Mouse (Mus musculus) forebrain, embryonic 16.5 days (tissue): ENCODE data around the gene Oit1. TPM values are rescaled to one million over a fixed set of nuclear protein-coding genes. Genes with fewer than 3 reads are reported as not detected.
A peak's percentile ranks its signal among the peaks of the same experiment; 100 is the strongest.

Experiments
- ATAC-seq: fragments of 200-750 bp; cut with Nextera tagmentation; 2 replicates; pipeline ENCODE4 v1.8.0; 2017; ENCODE audit warnings: mild to moderate bottlenecking, moderate library complexity
- H3K27ac ChIP-seq: fragments of 300-500 bp; sonication (generic); 2 replicates; pipeline ENCODE4 v1.5.1; 2014; ENCODE audit warnings: low read length, control low read depth
- H3K27me3 ChIP-seq: fragments of 300-500 bp; sonication (generic); replicated peaks from 2 replicates; pipeline ENCODE4 v1.6.1; 2014; ENCODE audit warnings: low read length; ENCODE audit not compliant: control insufficient read depth, insufficient read depth
- H3K36me3 ChIP-seq: fragments of 300-500 bp; sonication (generic); 2 replicates; pipeline ENCODE4 v1.6.1; 2014; ENCODE audit not compliant: control insufficient read depth, insufficient read depth
- H3K4me1 ChIP-seq: fragments of 300-500 bp; sonication (generic); replicated peaks from 2 replicates; pipeline ENCODE4 v1.6.1; 2014; ENCODE audit warnings: low read length; ENCODE audit not compliant: control insufficient read depth, insufficient read depth
- H3K4me2 ChIP-seq: fragments of 300-500 bp; sonication (generic); 2 replicates; pipeline ENCODE4 v1.6.1; 2014; ENCODE audit warnings: mild to moderate bottlenecking, low read length, control low read depth
- H3K4me3 ChIP-seq: fragments of 300-500 bp; sonication (generic); replicated peaks from 2 replicates; pipeline ENCODE4 v1.5.1; 2014; ENCODE audit warnings: mild to moderate bottlenecking, low read length, control low read depth
- H3K9ac ChIP-seq: fragments of 300-500 bp; sonication (generic); replicated peaks from 2 replicates; pipeline ENCODE4 v1.6.1; 2014; ENCODE audit warnings: low read depth, low read length, control low read depth
- H3K9me3 ChIP-seq: fragments of 300-500 bp; sonication (generic); 2 replicates; pipeline ENCODE4 v1.6.1; 2016; ENCODE audit warnings: low read length; ENCODE audit not compliant: control insufficient read depth
- WGBS: fragments of 180-500 bp; shearing (Covaris S2); extraction: QIAGEN DNeasy Blood & Tissue Kit; methylation state at CpG from one replicate; pipeline ENCODE4 v1.1.7; 2014; 5-methylcytosine and 5-hydroxymethylcytosine counted together
- polyA plus RNA-seq: library from polyadenylated mRNA; unstranded; fragments of >200 nt; fragmentation: Nextera tagmentation; extraction: Ambion mirVana; gene quantifications from 2 replicates; pipeline ENCODE4 v1.2.1, GENCODE M21; 2015

The Oit1 gene
- polyA plus RNA-seq, 1 experiment from 2014 or later = not detected

GRCm38 (mm10) chr14:8369394-8369793 lies 9.2 kb downstream of the Oit1 start:
- no peak for ATAC-seq
- H3K4me3 ChIP-seq = no peak overlapping the region
- 92% methylated on average over 4 of the region's 4 CpGs for WGBS
- peaks cover 12% of the 10 kb centered on the region for H3K4me1 ChIP-seq
- H3K9ac ChIP-seq = no peak overlapping the region
- no peaks in the 10 kb centered on the region for H3K9me3 ChIP-seq
- no peak overlapping the region for H3K4me2 ChIP-seq
- H3K27ac ChIP-seq = no peak overlapping the region
- H3K36me3 ChIP-seq = no peaks in the 10 kb centered on the region
- H3K27me3 ChIP-seq = no peaks in the 10 kb centered on the region

- no peak overlapping the region for H3K27ac ChIP-seq
- peaks cover 12% of the 10 kb centered on the region for H3K4me1 ChIP-seq
- H3K27me3 ChIP-seq = no peaks in the 10 kb centered on the region
- 88% methylated on average over 1 of the region's 1 CpGs for WGBS
- ATAC-seq = no peak
- H3K9ac ChIP-seq = no peak overlapping the region
- no peaks in the 10 kb centered on the region for H3K36me3 ChIP-seq
- no peaks in the 10 kb centered on the region for H3K9me3 ChIP-seq
- no peak overlapping the region for H3K4me2 ChIP-seq
- H3K4me3 ChIP-seq = no peak overlapping the region
Observed at GRCm38 (mm10) chr14:8368900-8369299, 9.7 kb downstream of the Oit1 start.

GRCm38 (mm10) chr14:8367727-8368520 lies 10.6 kb downstream of the Oit1 start:
- peak; percentile 56; the same call in 1 of the 2 replicates for ATAC-seq
- WGBS = 42% methylated on average over 4 of the region's 4 CpGs
- no peak overlapping the region for H3K27ac ChIP-seq

GRCm38 (mm10) chr14:8367121-8367520 lies 11.4 kb downstream of the Oit1 start:
- WGBS = 0% methylated on average over 1 of the region's 1 CpGs
- H3K27ac ChIP-seq = no peak overlapping the region
- H3K27me3 ChIP-seq = no peaks in the 10 kb centered on the region
- no peak overlapping the region for H3K9ac ChIP-seq
- H3K9me3 ChIP-seq = no peaks in the 10 kb centered on the region
- peak; percentile 31; the same call in 1 of the 2 replicates for ATAC-seq
- no peaks in the 10 kb centered on the region for H3K36me3 ChIP-seq
- peaks cover 12% of the 10 kb centered on the region for H3K4me1 ChIP-seq
- no peak overlapping the region for H3K4me3 ChIP-seq
- no peak overlapping the region for H3K4me2 ChIP-seq

More at GRCm38 (mm10) chr14:8367727-8368520, 10.6 kb downstream of the Oit1 start:
- no peaks in the 10 kb centered on the region for H3K27me3 ChIP-seq
- no peaks in the 10 kb centered on the region for H3K9me3 ChIP-seq
- no peaks in the 10 kb centered on the region for H3K36me3 ChIP-seq
- H3K4me3 ChIP-seq = no peak overlapping the region
- H3K9ac ChIP-seq = no peak overlapping the region
- peaks cover 12% of the 10 kb centered on the region for H3K4me1 ChIP-seq
- H3K4me2 ChIP-seq = no peak overlapping the region

GRCm38 (mm10) chr14:8365833-8366232 lies 12.7 kb downstream of the Oit1 start:
- no peak overlapping the region for H3K27ac ChIP-seq
- peaks cover 12% of the 10 kb centered on the region for H3K4me1 ChIP-seq
- H3K4me2 ChIP-seq = no peak overlapping the region
- H3K9ac ChIP-seq = no peak overlapping the region
- no peaks in the 10 kb centered on the region for H3K9me3 ChIP-seq
- whole genome bisulfite sequencing = 68% methylated on average over 6 of the region's 6 CpGs
- no peak overlapping the region for H3K4me3 ChIP-seq
- no peaks in the 10 kb centered on the region for H3K36me3 ChIP-seq
- no peak for ATAC-seq
- H3K27me3 ChIP-seq = no peaks in the 10 kb centered on the region

GRCm38 (mm10) chr14:8356836-8357235 lies 21.7 kb downstream of the Oit1 start:
- WGBS = 89% methylated on average over 9 of the region's 9 CpGs
- no peaks in the 10 kb centered on the region for H3K4me1 ChIP-seq
- no peak for ATAC-seq
- H3K36me3 ChIP-seq = no peaks in the 10 kb centered on the region
- H3K4me2 ChIP-seq = no peak overlapping the region
- H3K9ac ChIP-seq = no peak overlapping the region
- H3K4me3 ChIP-seq = no peak overlapping the region
- no peaks in the 10 kb centered on the region for H3K27me3 ChIP-seq
- H3K9me3 ChIP-seq = no peaks in the 10 kb centered on the region
- H3K27ac ChIP-seq = no peak overlapping the region

GRCm38 (mm10) chr14:8355999-8356501 lies 22.5 kb downstream of the Oit1 start:
- WGBS = 39% methylated on average over 6 of the region's 6 CpGs
- Histone ChIP-seq H3K27ac (no peak overlapping the region), H3K4me2 (no peak overlapping the region)

GRCm38 (mm10) chr14:8348927-8349326 lies 29.6 kb downstream of the Oit1 start:
- Histone ChIP-seq H3K9ac (no peak overlapping the region), H3K27ac (no peak overlapping the region), H3K4me1 (no peaks in the 10 kb centered on the region), H3K27me3 (no peaks in the 10 kb centered on the region), H3K9me3 (no peaks in the 10 kb centered on the region), H3K36me3 (no peaks in the 10 kb centered on the region), H3K4me3 (no peak overlapping the region), H3K4me2 (no peak overlapping the region)
- 77% methylated on average over 9 of the region's 9 CpGs for WGBS
- ATAC-seq = no peak

More at GRCm38 (mm10) chr14:8355999-8356501, 22.5 kb downstream of the Oit1 start:
- Histone ChIP-seq H3K4me3 (no peak overlapping the region), H3K36me3 (no peaks in the 10 kb centered on the region), H3K9me3 (no peaks in the 10 kb centered on the region), H3K27me3 (no peaks in the 10 kb centered on the region), H3K9ac (no peak overlapping the region), H3K4me1 (no peaks in the 10 kb centered on the region)
- ATAC-seq = peak; percentile 90

GRCm38 (mm10) chr14:8346255-8346997 lies 32.1 kb downstream of the Oit1 start:
- Histone ChIP-seq H3K27me3 (no peaks in the 10 kb centered on the region), H3K4me3 (no peak overlapping the region), H3K27ac (no peak overlapping the region), H3K4me1 (no peaks in the 10 kb centered on the region), H3K9me3 (no peaks in the 10 kb centered on the region), H3K9ac (no peak overlapping the region), H3K36me3 (no peaks in the 10 kb centered on the region), H3K4me2 (no peak overlapping the region)
- WGBS = 20% methylated on average over 7 of the region's 7 CpGs
- peak; percentile 66 for ATAC-seq
